Mouse (Mus musculus) brain, embryonic 14.5 days (tissue): ENCODE data around the gene B230307C23Rik.

Source experiments
- CTCF ChIP-seq: fragments of 200-500 bp; IDR thresholded peaks from 2 replicates; pipeline ENCODE4 v1.5.1; 2012; ENCODE audit warnings: inconsistent platforms, mild to moderate bottlenecking, moderate library complexity, borderline replicate concordance; ENCODE audit not compliant: insufficient read depth, insufficient read length; ENCODE audit errors: extremely low read depth
- POLR2A ChIP-seq: fragments of 200-500 bp; IDR thresholded peaks from 2 replicates; pipeline ENCODE4 v1.6.1; 2012; ENCODE audit warnings: mild to moderate bottlenecking, inconsistent platforms, borderline replicate concordance; ENCODE audit not compliant: poor library complexity, insufficient read depth, insufficient read length, severe bottlenecking; ENCODE audit errors: extremely low read depth

GRCm38 (mm10) chr16:97957626-97958025 lies 39.5 kb upstream of the B230307C23Rik start:
- TF ChIP-seq POLR2A (no peak), CTCF (no peak)
